ENCODE assay signal across 12 mouse cellular contexts in genomic region chr5:36099662-36100061, GRCm38 (mm10).
DNase-seq lines count a peak whose midpoint lies in the region; ATAC-seq and TF ChIP-seq lines count a peak whose summit lies in the region.
"Had no signal": no experiment of that assay in that cellular context is flagged by ENCODE, and none has a peak within 500 bp of the region (broad histone marks: within the 10 kb centered on the region; RNA-seq: fewer than 3 reads in every experiment).

No protein-coding gene starts in this region.

- no peak for TF ChIP-seq CTCF in left cerebral cortex, adult 2 months (IDR thresholded peaks at IDR 0.05)

- H3K27me3 ChIP-seq in limb, embryonic 10.5 days (ENCODE audit: low read depth, poor library complexity, severe bottlenecking), result no peaks in the 10 kb centered on the region
- no peaks in the 10 kb centered on the region for H3K27me3 ChIP-seq in liver, embryonic 12.5 days (replicated peaks)

- H3K4me1 ChIP-seq in limb, embryonic 10.5 days, result peaks cover 16% of the 10 kb centered on the region; the same call in 1 of the 2 replicates
- no peaks in the 10 kb centered on the region for H3K4me1 ChIP-seq in liver, embryonic 12.5 days

- intact Hi-C loops in left cerebral cortex, adult 2 months (cut with DNase I), result no loop called here

- H3K4me2 ChIP-seq in liver, embryonic 12.5 days, result no peak overlapping the region

- WGBS in limb, embryonic 10.5 days, result 78% methylated on average over 4 of the region's 4 CpGs
- whole genome bisulfite sequencing in liver, embryonic 12.5 days (ENCODE audit: insufficient replicate concordance), result 36% methylated on average over 4 of the region's 4 CpGs

- H3K27ac ChIP-seq in limb, embryonic 10.5 days, result 0 out of 2 replicates have a peak overlapping the region, but pooled peaks have one; percentile 30
- H3K27ac ChIP-seq in liver, embryonic 12.5 days, result no peak overlapping the region
- H3K27ac ChIP-seq in left cerebral cortex, adult 2 months, result no peak overlapping the region

- no peak for ATAC-seq in liver, embryonic 12.5 days
- ATAC-seq: forebrain, embryonic 16.5 days; Patski had no signal

- no peaks in the 10 kb centered on the region for H3K36me3 ChIP-seq in limb, embryonic 10.5 days
- no peaks in the 10 kb centered on the region for H3K36me3 ChIP-seq in liver, embryonic 12.5 days

- no peak overlapping the region for H3K4me3 ChIP-seq in limb, embryonic 10.5 days
- no peak overlapping the region for H3K4me3 ChIP-seq in liver, embryonic 12.5 days
- H3K4me3 ChIP-seq in left cerebral cortex, adult 2 months, result no peak overlapping the region

- DNase-seq in cerebellum, postnatal 10 days, result peak; percentile 34 to 43
- DNase-seq in cerebellum, adult 11 months, result no peak
- DNase-seq in spleen, postnatal 36 days (ENCODE audit: low spot score in 2 of 2), result peak; percentile 5 to 20
- no peak for DNase-seq in spleen, postnatal 4 days (ENCODE audit: low spot score in 2 of 2)
- DNase-seq in limb, embryonic 10.5 days (ENCODE audit: low spot score), result no peak
- DNase-seq in left cerebral cortex, adult 2 months (ENCODE audit: extremely low spot score in 1 of 2, low spot score in 2 of 2), result no peak
- DNase-seq in layer of hippocampus, adult 9-11 months, result no peak
- DNase-seq: right cerebral cortex, postnatal 25 days; thymus, postnatal 4 days had no signal

- no peaks in the 10 kb centered on the region for H3K9me3 ChIP-seq in limb, embryonic 10.5 days (replicated peaks)
- H3K9me3 ChIP-seq in liver, embryonic 12.5 days (replicated peaks), result no peaks in the 10 kb centered on the region

- H3K9ac ChIP-seq in liver, embryonic 12.5 days, result no peak overlapping the region

Comparison
In these comparisons a context has a peak if more than half of its experiments do, and no peak if none do; other contexts are left out.
1. DNase-seq: peak in cerebellum, postnatal 10 days (2 of 2) and spleen, postnatal 36 days (2 of 2); none in cerebellum, adult 11 months (single experiment), spleen, postnatal 4 days (0 of 2), limb, embryonic 10.5 days (single experiment), left cerebral cortex, adult 2 months (0 of 2) and layer of hippocampus, adult 9-11 months (single experiment).